Mouse (Mus musculus): ENCODE results near the gene Ncor2. TPM values are rescaled to one million over a fixed set of nuclear protein-coding genes. Genes with fewer than 3 reads are reported as not detected.
"Not testable (repeated sequence)": the region's sequence is repeated elsewhere in the genome, so short reads cannot be mapped to it uniquely, and the experiment has no call there.

Ncor2 gene
- polyA plus RNA-seq, 1 experiment, result 49.9 TPM

DNA sequence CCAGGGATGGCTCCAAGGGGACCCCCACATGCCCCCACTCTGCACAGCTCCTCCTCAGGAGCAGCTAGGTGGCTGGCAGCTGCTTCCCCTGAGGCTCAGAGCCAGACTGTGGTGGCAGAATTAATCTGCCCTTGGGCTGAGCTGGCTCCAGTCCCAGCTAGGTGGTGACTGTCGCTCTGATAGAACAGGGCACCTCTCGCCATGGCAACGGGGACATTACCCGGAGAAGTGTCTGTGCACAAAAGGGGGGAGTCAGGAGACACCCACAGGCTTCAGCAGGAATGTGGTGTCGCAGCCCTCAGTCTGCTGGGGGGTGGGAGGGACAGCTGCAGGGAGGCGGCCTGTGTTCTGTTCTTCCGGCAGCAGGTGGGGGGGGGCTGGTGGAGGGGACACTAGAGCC, 24.1 kb upstream of the Ncor2 start:
- no peak overlapping the region for H3K27ac ChIP-seq (ENCODE audit: insufficient read depth, low read depth, low read length)

DNA sequence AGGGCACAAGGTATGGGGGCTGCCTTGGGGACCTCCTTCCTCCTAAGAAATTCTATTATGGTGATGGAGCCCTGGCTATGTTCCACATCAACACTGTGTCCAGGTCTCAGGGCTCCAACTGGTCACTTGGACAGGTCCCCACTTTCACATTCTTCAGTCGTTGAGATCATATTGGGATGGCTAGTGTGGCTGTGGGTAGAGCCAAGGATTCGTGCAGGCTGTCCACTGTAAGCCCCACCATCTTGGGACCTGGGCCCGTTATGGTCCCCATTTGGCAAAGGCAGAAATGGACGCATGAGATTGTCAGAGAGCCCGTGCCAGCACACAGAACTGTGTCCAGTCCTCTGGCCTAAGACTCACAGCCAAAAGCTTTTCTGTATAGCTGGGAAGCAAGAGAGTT, 23.1 kb upstream of the Ncor2 start:
- 67% methylated on average over 5 of the region's 5 CpGs for WGBS
- Histone ChIP-seq H3K27ac (ENCODE audit: insufficient read depth, low read depth, low read length) (no peak overlapping the region), H3K27me3 (ENCODE audit: control insufficient read depth, insufficient read depth, low read length) (no peaks in the 10 kb centered on the region), H3K36me3 (ENCODE audit: control insufficient read depth, insufficient read depth, low read length) (no peaks in the 10 kb centered on the region), H3K4me3 (ENCODE audit: low read depth, low read length) (no peak overlapping the region), H3K4me1 (ENCODE audit: control insufficient read depth, insufficient read depth, insufficient read length, low read length) (peaks cover 6% of the 10 kb centered on the region; the same call in 1 of the 2 replicates)
- TF ChIP-seq CTCF (IDR thresholded peaks at IDR 0.05; ENCODE audit: extremely low read depth, insufficient read length, insufficient replicate concordance, low read depth, low read length), result no peak
- TF ChIP-seq POLR2A (IDR thresholded peaks at IDR 0.05; ENCODE audit: low read depth, low read length), result no peak

More for the DNA sequence above, 24.1 kb upstream of the Ncor2 start:
- Histone ChIP-seq H3K4me3 (ENCODE audit: low read depth, low read length) (no peak overlapping the region), H3K27me3 (ENCODE audit: control insufficient read depth, insufficient read depth, low read length) (no peaks in the 10 kb centered on the region), H3K36me3 (ENCODE audit: control insufficient read depth, insufficient read depth, low read length) (no peaks in the 10 kb centered on the region), H3K4me1 (ENCODE audit: control insufficient read depth, insufficient read depth, insufficient read length, low read length) (peaks cover 6% of the 10 kb centered on the region; the same call in 1 of the 2 replicates)
- WGBS, result 14% methylated on average over 7 of the region's 7 CpGs
- TF ChIP-seq CTCF (IDR thresholded peaks at IDR 0.05; ENCODE audit: extremely low read depth, insufficient read length, insufficient replicate concordance, low read depth, low read length) (no peak), POLR2A (IDR thresholded peaks at IDR 0.05; ENCODE audit: low read depth, low read length) (no peak)

DNA sequence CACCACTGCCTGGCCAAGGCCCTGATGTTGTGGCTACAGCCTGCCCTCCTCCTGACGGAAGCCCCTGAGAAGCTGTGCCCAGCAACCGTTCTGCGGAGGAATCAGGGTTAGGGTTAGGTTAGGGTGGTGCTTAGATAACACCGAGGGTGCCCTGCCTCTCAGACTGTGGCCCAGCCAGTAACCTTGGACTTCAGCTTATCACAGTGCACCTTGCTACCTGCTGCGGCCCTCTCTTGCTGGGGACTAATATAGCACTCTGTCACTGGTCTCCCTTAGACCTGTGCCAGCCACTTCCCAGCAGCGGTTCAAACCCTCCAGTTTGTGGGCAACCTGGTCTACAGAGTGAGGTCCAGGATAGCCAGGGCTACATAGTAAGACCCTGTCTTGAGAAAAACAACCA, 20.1 kb upstream of the Ncor2 start:
- Histone ChIP-seq H3K4me3 (ENCODE audit: low read depth, low read length) (no peak overlapping the region), H3K36me3 (ENCODE audit: control insufficient read depth, insufficient read depth, low read length) (no peaks in the 10 kb centered on the region), H3K27ac (ENCODE audit: insufficient read depth, low read depth, low read length) (no peak overlapping the region), H3K4me1 (ENCODE audit: control insufficient read depth, insufficient read depth, insufficient read length, low read length) (peaks cover 6% of the 10 kb centered on the region; the same call in 1 of the 2 replicates), H3K27me3 (ENCODE audit: control insufficient read depth, insufficient read depth, low read length) (no peaks in the 10 kb centered on the region)
- 43% methylated on average over 6 of the region's 6 CpGs for WGBS
- TF ChIP-seq CTCF (IDR thresholded peaks at IDR 0.05; ENCODE audit: extremely low read depth, insufficient read length, insufficient replicate concordance, low read depth, low read length), result no peak
- no peak for TF ChIP-seq POLR2A (IDR thresholded peaks at IDR 0.05; ENCODE audit: low read depth, low read length)

DNA sequence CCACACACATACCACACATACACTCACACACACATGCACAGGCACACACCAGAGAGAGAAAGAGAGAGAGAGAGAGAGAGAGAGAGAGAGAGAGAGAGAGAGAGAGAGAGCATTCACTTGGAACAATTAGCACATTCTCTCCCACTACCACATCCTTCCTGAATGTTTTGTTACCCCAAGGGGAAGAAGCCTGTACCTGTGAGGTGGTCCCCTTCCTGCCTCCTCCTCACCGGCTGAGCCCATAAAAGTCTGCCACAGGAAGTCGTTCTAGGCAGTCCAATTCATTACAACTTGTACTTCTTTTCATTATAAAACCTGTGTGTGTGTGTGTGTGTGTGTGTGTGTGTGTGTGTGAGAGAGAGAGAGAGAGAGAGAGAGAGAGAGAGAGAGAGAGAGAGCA, 18.3 kb upstream of the Ncor2 start:
- not testable (repeated sequence) for H3K4me3 ChIP-seq (ENCODE audit: low read depth, low read length); H3K36me3 ChIP-seq (ENCODE audit: control insufficient read depth, insufficient read depth, low read length); H3K4me1 ChIP-seq (ENCODE audit: control insufficient read depth, insufficient read depth, insufficient read length, low read length); H3K27me3 ChIP-seq (ENCODE audit: control insufficient read depth, insufficient read depth, low read length); H3K27ac ChIP-seq (ENCODE audit: insufficient read depth, low read depth, low read length)
- 52% methylated on average over 2 of the region's 2 CpGs for WGBS

DNA sequence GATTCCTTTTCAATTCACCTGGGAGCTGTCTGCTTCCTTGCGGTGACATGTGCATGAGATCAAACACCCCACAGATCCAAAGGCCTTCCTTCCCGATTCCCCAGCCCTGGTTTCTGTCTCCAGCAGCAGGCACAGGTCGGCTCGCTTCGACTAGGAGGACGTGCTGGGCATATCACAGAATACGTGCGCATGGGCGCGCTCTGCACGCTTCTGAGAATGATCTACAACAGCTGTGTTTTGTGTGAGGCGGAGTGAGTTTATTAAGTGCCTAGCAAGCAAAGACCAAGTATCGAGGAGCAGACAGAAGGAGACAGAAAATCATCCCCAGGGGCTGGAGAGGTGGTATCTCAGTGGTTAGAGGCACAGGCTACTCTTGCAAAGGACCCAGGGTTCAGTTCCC, 17.0 kb upstream of the Ncor2 start:
- TF ChIP-seq POLR2A (IDR thresholded peaks at IDR 0.05; ENCODE audit: low read depth, low read length), result no peak
- TF ChIP-seq CTCF (IDR thresholded peaks at IDR 0.05; ENCODE audit: extremely low read depth, insufficient read length, insufficient replicate concordance, low read depth, low read length), result no peak
- H3K36me3 ChIP-seq (ENCODE audit: control insufficient read depth, insufficient read depth, low read length), result no peaks in the 10 kb centered on the region
- no peaks in the 10 kb centered on the region for H3K27me3 ChIP-seq (ENCODE audit: control insufficient read depth, insufficient read depth, low read length)
- no peak overlapping the region for H3K27ac ChIP-seq (ENCODE audit: insufficient read depth, low read depth, low read length)
- H3K4me3 ChIP-seq (ENCODE audit: low read depth, low read length), result no peak overlapping the region
- H3K4me1 ChIP-seq (ENCODE audit: control insufficient read depth, insufficient read depth, insufficient read length, low read length), result peaks cover 6% of the 10 kb centered on the region; the same call in 1 of the 2 replicates
- 75% methylated on average over 13 of the region's 13 CpGs for WGBS

DNA sequence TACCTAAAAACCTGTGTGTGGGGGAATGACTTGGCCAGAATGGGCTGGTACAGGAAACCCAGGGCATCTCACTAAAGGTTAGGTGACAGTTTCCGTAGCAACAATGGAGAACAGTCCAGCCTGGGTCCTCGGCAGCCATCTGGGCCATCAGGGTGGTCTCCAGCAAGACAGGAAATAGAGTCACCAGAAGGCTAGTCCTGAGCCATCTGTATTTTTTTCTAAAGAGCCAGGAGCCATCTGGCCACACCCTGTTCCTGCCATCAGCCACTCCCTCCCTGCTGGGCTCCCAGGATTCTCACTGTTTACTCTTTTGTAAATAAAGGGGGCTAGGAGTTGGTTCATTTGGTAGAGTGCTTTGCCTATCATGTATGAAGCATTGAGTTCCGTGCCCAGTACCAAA, 16.1 kb upstream of the Ncor2 start:
- WGBS, result 47% methylated on average over 3 of the region's 3 CpGs

DNA sequence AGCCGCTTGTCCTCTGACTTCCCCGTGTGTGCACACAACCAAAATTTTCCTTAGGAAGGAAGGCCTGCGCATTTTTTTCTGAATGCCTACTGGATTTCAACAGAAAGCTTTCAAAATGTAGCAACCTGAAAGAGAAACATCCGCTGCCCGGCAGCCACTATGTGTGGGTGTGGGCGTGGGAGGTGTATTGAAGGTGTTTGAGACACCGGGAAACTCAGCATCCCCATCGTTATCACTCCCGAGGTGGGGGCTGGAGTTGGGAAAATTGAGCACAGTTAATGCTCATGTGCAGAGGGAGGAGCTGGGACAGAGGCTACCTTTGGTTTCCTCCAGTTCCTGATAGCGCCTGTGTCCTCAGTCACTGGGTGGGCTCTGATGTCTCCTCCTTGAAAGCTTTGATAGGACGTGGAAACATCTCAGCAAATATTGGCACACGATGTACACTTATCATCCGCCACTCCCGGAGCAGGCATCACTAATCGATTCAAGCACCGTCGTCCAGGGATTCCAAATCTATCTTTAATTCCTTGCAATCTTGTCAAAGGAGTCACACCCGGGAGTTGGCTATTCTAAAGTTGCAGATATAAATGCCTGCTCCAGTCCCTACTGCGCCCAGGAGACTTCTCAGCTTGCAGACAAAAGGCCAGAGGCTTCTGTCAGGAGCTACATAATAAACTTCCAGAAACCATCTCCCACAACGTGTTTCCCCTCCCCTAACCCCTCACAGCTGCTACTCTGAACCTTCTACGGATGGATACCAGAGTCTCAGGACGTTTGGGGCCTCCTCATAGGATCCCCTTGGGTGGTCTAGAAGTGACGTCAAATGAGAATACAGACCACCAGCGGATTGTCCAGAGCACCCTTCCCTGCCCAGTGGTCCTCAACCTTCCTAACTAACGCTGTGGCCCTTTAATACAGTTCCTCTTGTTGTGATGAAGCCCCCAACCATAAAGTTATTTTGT, 14.7 kb upstream of the Ncor2 start:
- H3K4me3 ChIP-seq (ENCODE audit: low read depth, low read length), result no peak overlapping the region
- peaks cover 5% of the 10 kb centered on the region for H3K4me1 ChIP-seq (ENCODE audit: control insufficient read depth, insufficient read depth, insufficient read length, low read length)
- no peak overlapping the region for H3K27ac ChIP-seq (ENCODE audit: insufficient read depth, low read depth, low read length)
- WGBS, result 45% methylated on average over 25 of the region's 25 CpGs
- H3K36me3 ChIP-seq (ENCODE audit: control insufficient read depth, insufficient read depth, low read length), result no peaks in the 10 kb centered on the region
- H3K27me3 ChIP-seq (ENCODE audit: control insufficient read depth, insufficient read depth, low read length), result no peaks in the 10 kb centered on the region
- TF ChIP-seq CTCF (IDR thresholded peaks at IDR 0.05; ENCODE audit: extremely low read depth, insufficient read length, insufficient replicate concordance, low read depth, low read length), result no peak
- TF ChIP-seq POLR2A (IDR thresholded peaks at IDR 0.05; ENCODE audit: low read depth, low read length), result no peak

More for the DNA sequence above, 16.1 kb upstream of the Ncor2 start:
- no peaks in the 10 kb centered on the region for H3K27me3 ChIP-seq (ENCODE audit: control insufficient read depth, insufficient read depth, low read length)
- TF ChIP-seq CTCF (IDR thresholded peaks at IDR 0.05; ENCODE audit: extremely low read depth, insufficient read length, insufficient replicate concordance, low read depth, low read length) (no peak), POLR2A (IDR thresholded peaks at IDR 0.05; ENCODE audit: low read depth, low read length) (no peak)
- no peaks in the 10 kb centered on the region for H3K36me3 ChIP-seq (ENCODE audit: control insufficient read depth, insufficient read depth, low read length)
- no peak overlapping the region for H3K4me3 ChIP-seq (ENCODE audit: low read depth, low read length)
- no peak overlapping the region for H3K27ac ChIP-seq (ENCODE audit: insufficient read depth, low read depth, low read length)
- H3K4me1 ChIP-seq (ENCODE audit: control insufficient read depth, insufficient read depth, insufficient read length, low read length), result peaks cover 6% of the 10 kb centered on the region; the same call in 1 of the 2 replicates
